Mouse (Mus musculus) forebrain, embryonic 14.5 days (tissue): ENCODE results near the gene Ccdc83. TPM values are rescaled to one million over a fixed set of nuclear protein-coding genes. Genes with fewer than 3 reads are reported as not detected.

Experiments used
- ATAC-seq: fragments of 200-750 bp; cut with Nextera tagmentation; 2 replicates; pipeline ENCODE4 v1.8.0; 2017; ENCODE audit warnings: mild to moderate bottlenecking, moderate library complexity
- DNase-seq: peaks from one replicate; pipeline ENCODE4 v3.0.0-alpha.2; 2015; ENCODE audit warnings: low spot score
- H3K27ac ChIP-seq: fragments of 300-500 bp; sonication (generic); 2 replicates; pipeline ENCODE4 v1.5.1; 2014; ENCODE audit warnings: low read depth, mild to moderate bottlenecking, control low read depth, low read length, moderate library complexity
- H3K27me3 ChIP-seq: fragments of 300-500 bp; sonication (generic); replicated peaks from 2 replicates; pipeline ENCODE4 v1.6.1; 2014; ENCODE audit warnings: low read length, control low read depth, mixed read lengths; ENCODE audit not compliant: control insufficient read depth, insufficient read depth
- H3K36me3 ChIP-seq: fragments of 300-500 bp; sonication (generic); 2 replicates; pipeline ENCODE4 v1.6.1; 2014; ENCODE audit warnings: low read length, control low read depth; ENCODE audit not compliant: control insufficient read depth, insufficient read depth
- H3K4me1 ChIP-seq: fragments of 300-500 bp; sonication (generic); 2 replicates; pipeline ENCODE4 v1.6.1; 2014; ENCODE audit warnings: antibody characterized with exemption, low read length, control low read depth; ENCODE audit not compliant: control insufficient read depth, insufficient read depth
- H3K4me2 ChIP-seq: fragments of 300-500 bp; sonication (generic); 2 replicates; pipeline ENCODE4 v1.6.1; 2014; ENCODE audit warnings: mild to moderate bottlenecking, control low read depth, low read length
- H3K4me3 ChIP-seq: fragments of 300-500 bp; sonication (generic); 2 replicates; pipeline ENCODE4 v1.5.1; 2014; ENCODE audit warnings: low read depth, low read length, control low read depth
- H3K9ac ChIP-seq: fragments of 300-500 bp; sonication (generic); 2 replicates; pipeline ENCODE4 v1.6.1; 2014; ENCODE audit warnings: mild to moderate bottlenecking, low read length, control low read depth, moderate library complexity
- H3K9me3 ChIP-seq: fragments of 300-500 bp; sonication (generic); replicated peaks from 2 replicates; pipeline ENCODE4 v1.6.1; 2016; ENCODE audit warnings: low read length, control low read depth, mixed read lengths; ENCODE audit not compliant: control insufficient read depth
- WGBS: fragments of 180-500 bp; shearing (Covaris S2); extraction: QIAGEN DNeasy Blood & Tissue Kit; methylation state at CpG from one replicate; pipeline ENCODE4 v1.1.7; 2014; 5-methylcytosine and 5-hydroxymethylcytosine counted together
- polyA plus RNA-seq: library from polyadenylated mRNA; unstranded; fragments of >200 nt; fragmentation: Nextera tagmentation; extraction: Ambion mirVana; gene quantifications from 2 replicates; pipeline ENCODE4 v1.2.1, GENCODE M21; 2014

The Ccdc83 gene
- polyA plus RNA-seq, 1 experiment from 2014 or later, result not detected

GRCm38 (mm10) chr7:90274561-90275100 lies 9.1 kb upstream of the Ccdc83 start:
- WGBS, result 55% methylated on average over 11 of the region's 11 CpGs
- H3K9ac ChIP-seq, result no peak overlapping the region
- H3K9me3 ChIP-seq, result no peaks in the 10 kb centered on the region
- H3K27ac ChIP-seq, result no peak overlapping the region
- no peaks in the 10 kb centered on the region for H3K27me3 ChIP-seq
- no peaks in the 10 kb centered on the region for H3K36me3 ChIP-seq
- DNase-seq (no peak), ATAC-seq (no peak)
- no peak overlapping the region for H3K4me3 ChIP-seq
- H3K4me2 ChIP-seq, result no peak overlapping the region
- H3K4me1 ChIP-seq, result no peaks in the 10 kb centered on the region

DNA sequence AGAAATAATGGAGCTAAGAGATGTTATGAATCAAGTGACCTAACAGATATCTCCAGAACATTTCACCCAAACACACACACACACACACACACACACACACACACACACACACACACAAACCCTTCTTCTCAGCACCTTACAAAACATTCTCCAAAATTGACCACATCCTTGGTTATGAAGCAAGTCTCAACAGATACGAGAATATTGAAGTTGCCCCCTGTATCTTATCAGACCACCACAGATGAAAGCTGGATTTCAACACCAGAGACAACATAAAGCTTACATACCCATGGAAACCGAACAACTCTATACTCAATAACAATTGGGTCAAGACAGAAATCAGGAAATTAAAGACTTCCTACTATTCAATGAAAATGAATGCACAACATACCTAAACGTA lies 4.6 kb upstream of the Ccdc83 start:
- no peak overlapping the region for H3K4me2 ChIP-seq
- WGBS, result 87% methylated on average over 3 of the region's 3 CpGs
- H3K4me3 ChIP-seq, result no peak overlapping the region
- H3K27me3 ChIP-seq, result no peaks in the 10 kb centered on the region
- no peaks in the 10 kb centered on the region for H3K36me3 ChIP-seq
- H3K9me3 ChIP-seq, result no peaks in the 10 kb centered on the region
- ATAC-seq, result no peak
- H3K27ac ChIP-seq, result no peak overlapping the region
- H3K4me1 ChIP-seq, result no peaks in the 10 kb centered on the region
- no peak overlapping the region for H3K9ac ChIP-seq
- DNase-seq, result no peak

DNA sequence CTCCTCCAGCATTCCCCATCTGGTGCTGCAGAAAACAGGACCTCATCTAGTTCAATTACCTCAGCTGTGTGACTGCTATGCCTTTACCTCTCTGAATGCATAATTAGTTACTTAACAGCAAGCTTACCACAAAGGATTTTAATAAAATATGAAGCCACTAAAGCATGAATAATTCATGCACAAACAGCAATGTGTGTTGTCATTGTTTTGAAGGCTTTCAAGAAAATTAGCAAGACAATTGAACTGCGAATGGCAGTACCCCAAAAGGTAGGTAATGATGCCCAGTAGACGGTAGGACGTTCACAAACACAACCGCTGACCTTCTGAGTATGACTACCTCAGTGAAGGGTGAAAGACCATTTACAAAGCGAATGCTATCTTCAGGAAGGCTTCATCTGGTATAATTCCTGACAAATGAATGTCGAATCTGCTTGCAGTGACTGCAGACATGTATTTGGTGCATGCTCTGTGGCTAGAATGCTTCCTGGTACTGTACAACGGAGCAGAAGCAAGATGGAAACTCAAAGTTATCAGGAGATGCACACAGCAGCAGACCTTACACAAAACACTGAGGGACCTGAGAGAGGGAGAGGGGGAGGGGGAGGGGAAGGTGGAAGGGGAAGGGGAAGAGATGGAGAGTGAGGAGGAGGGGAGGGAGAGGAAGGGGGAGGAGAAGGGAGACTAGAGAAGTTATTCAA lies 3.5 kb downstream of the Ccdc83 start:
- Histone ChIP-seq H3K27me3 (no peaks in the 10 kb centered on the region), H3K4me3 (no peak overlapping the region), H3K4me1 (peaks cover 3% of the 10 kb centered on the region), H3K9me3 (no peaks in the 10 kb centered on the region), H3K9ac (no peak overlapping the region; the same call in 1 of the 2 replicates), H3K36me3 (no peaks in the 10 kb centered on the region), H3K27ac (peak overlapping the region; percentile 61), H3K4me2 (peak overlapping the region; percentile 14)
- WGBS, result 13% methylated on average over 7 of the region's 7 CpGs
- ATAC-seq (peak; percentile 84), DNase-seq (peak; percentile 82)

- Histone ChIP-seq H3K4me2 (no peak overlapping the region), H3K4me1 (peaks cover 3% of the 10 kb centered on the region), H3K36me3 (no peaks in the 10 kb centered on the region), H3K9ac (no peak overlapping the region), H3K9me3 (no peaks in the 10 kb centered on the region), H3K27me3 (no peaks in the 10 kb centered on the region), H3K27ac (no peak overlapping the region), H3K4me3 (no peak overlapping the region)
- ATAC-seq (no peak), DNase-seq (no peak)
- WGBS, result 89% methylated on average over 2 of the region's 2 CpGs
Measured at GRCm38 (mm10) chr7:90259899-90260298, 5.7 kb downstream of the Ccdc83 start.

- H3K9me3 ChIP-seq, result no peaks in the 10 kb centered on the region
- WGBS, result 90% methylated on average over 2 of the region's 2 CpGs
- ATAC-seq (no peak), DNase-seq (no peak)
- no peak overlapping the region for H3K4me2 ChIP-seq
- H3K4me3 ChIP-seq, result no peak overlapping the region
- no peaks in the 10 kb centered on the region for H3K36me3 ChIP-seq
- H3K27ac ChIP-seq, result no peak overlapping the region
- peaks cover 3% of the 10 kb centered on the region for H3K4me1 ChIP-seq
- no peak overlapping the region for H3K9ac ChIP-seq
- no peaks in the 10 kb centered on the region for H3K27me3 ChIP-seq
Measured at GRCm38 (mm10) chr7:90258701-90259100, 6.9 kb downstream of the Ccdc83 start.

GRCm38 (mm10) chr7:90252946-90253345 lies 12.6 kb downstream of the Ccdc83 start:
- Histone ChIP-seq H3K27me3 (no peaks in the 10 kb centered on the region), H3K4me3 (no peak overlapping the region), H3K9ac (no peak overlapping the region), H3K36me3 (no peaks in the 10 kb centered on the region), H3K27ac (no peak overlapping the region), H3K9me3 (no peaks in the 10 kb centered on the region), H3K4me1 (no peaks in the 10 kb centered on the region), H3K4me2 (no peak overlapping the region)
- no peak for DNase-seq
- ATAC-seq, result no peak
- WGBS, result 76% methylated on average over 5 of the region's 5 CpGs

GRCm38 (mm10) chr7:90243643-90244042 lies 21.9 kb downstream of the Ccdc83 start:
- Histone ChIP-seq H3K4me1 (no peaks in the 10 kb centered on the region), H3K9ac (no peak overlapping the region), H3K27me3 (no peaks in the 10 kb centered on the region), H3K9me3 (no peaks in the 10 kb centered on the region), H3K36me3 (no peaks in the 10 kb centered on the region), H3K4me2 (no peak overlapping the region), H3K27ac (no peak overlapping the region), H3K4me3 (no peak overlapping the region)
- no peak for ATAC-seq
- 87% methylated on average over 5 of the region's 5 CpGs for WGBS
- DNase-seq, result no peak

DNA sequence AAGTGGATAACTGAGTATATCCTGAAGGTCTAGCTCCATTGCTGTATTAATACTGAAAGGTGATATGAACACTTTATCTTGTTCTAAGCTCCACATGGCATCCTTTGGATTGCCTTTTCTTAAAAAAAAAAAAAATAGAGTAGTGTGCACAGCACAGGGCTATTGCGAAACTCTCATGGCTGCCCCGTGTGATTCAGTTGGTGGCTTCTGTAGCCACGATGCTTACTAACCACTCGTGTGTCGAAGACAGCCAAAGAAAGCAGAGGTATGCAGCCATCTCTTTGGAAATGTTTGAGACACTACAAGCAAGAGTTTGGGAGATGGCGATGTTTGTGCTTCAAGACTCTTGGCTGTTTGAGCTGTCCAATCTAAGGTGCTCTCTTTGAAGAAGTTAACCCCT lies 22.4 kb downstream of the Ccdc83 start:
- H3K36me3 ChIP-seq, result no peaks in the 10 kb centered on the region
- no peak for ATAC-seq
- no peak overlapping the region for H3K9ac ChIP-seq
- WGBS, result 89% methylated on average over 6 of the region's 6 CpGs
- no peaks in the 10 kb centered on the region for H3K27me3 ChIP-seq
- no peak for DNase-seq
- H3K9me3 ChIP-seq, result no peaks in the 10 kb centered on the region
- H3K4me2 ChIP-seq, result no peak overlapping the region
- H3K4me1 ChIP-seq, result no peaks in the 10 kb centered on the region
- no peak overlapping the region for H3K27ac ChIP-seq
- no peak overlapping the region for H3K4me3 ChIP-seq

DNA sequence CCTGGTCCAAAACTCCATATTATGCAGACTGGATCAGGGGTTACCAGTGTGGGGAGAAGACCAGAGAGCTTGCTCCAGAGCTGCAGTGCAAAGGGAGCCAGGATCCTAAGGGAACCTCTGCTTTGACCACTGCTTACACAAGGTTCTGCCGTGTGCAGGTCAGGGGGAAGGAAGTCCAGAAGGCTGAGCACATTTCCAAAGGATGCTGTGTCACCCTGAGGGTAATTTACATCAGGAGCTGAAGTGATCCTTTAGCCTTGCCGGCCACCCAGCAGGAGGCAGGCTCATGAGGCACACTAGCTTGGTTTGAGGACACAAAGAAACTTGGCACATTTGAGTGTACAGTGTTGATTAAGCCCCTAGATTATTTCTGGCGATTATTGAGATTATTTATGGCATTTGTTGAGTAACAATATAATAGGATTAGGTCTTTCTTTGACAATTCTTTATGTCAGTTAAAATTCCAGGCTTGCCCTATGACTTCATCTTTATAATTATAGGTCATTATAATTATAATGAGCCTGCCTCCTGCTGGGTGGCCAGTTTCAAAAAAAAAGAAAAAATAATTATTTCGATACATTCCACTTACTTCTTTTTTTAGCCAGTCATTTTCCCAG lies 29.2 kb downstream of the Ccdc83 start:
- no peaks in the 10 kb centered on the region for H3K36me3 ChIP-seq
- H3K27me3 ChIP-seq, result no peaks in the 10 kb centered on the region
- DNase-seq, result peak; percentile 8
- no peak overlapping the region for H3K4me2 ChIP-seq
- H3K4me1 ChIP-seq, result no peaks in the 10 kb centered on the region
- no peak overlapping the region for H3K4me3 ChIP-seq
- no peak for ATAC-seq
- no peaks in the 10 kb centered on the region for H3K9me3 ChIP-seq
- no peak overlapping the region for H3K27ac ChIP-seq
- WGBS, result 17% methylated on average over 4 of the region's 4 CpGs
- no peak overlapping the region for H3K9ac ChIP-seq
